Mouse (Mus musculus) CD4-positive naive resting alpha-beta T cell, adult 57 days (primary cell): ENCODE results near the gene Lilrb4a. TPM values are rescaled to one million over a fixed set of nuclear protein-coding genes. Genes with fewer than 3 reads are reported as not detected.

Experiments
- total RNA-seq: library from RNA; stranded (reverse); gene quantifications from one replicate; pipeline ENCODE4 v1.2.4, GENCODE M21; 2023

Lilrb4a gene
- 6.0 TPM for total RNA-seq

GRCm38 (mm10) chr10:51490691-51491090, at the start of gene Lilrb4a:
TSS of gene Lilrb4a (plus strand) at chr10:51490956.

GRCm38 (mm10) chr10:51480397-51480796, 10.4 kb upstream of the Lilrb4a start, which contains the start of the genes Gm49339 and Lilr4b:
TSS of gene Gm49339 (plus strand) at chr10:51480612.
TSS of gene Lilr4b (plus strand) at chr10:51480632.

Other genes with a start within 250 kb of the Lilrb4a start
- 0.33 TPM for gene Gm49339, start 10.3 kb upstream of the Lilrb4a start, total RNA-seq
- 6.7 TPM for gene Lilr4b, start 10.3 kb upstream of the Lilrb4a start, total RNA-seq
- not detected for gene Fam162b, start 99.6 kb downstream of the Lilrb4a start, total RNA-seq
- gene Gprc6a, start 140.5 kb downstream of the Lilrb4a start, total RNA-seq = not detected
- not detected for gene Rfx6, start 186.8 kb downstream of the Lilrb4a start, total RNA-seq